Mouse (Mus musculus) lung, embryonic 15.5 days (tissue): ENCODE measurements around the gene Usp46. TPM values are rescaled to one million over a fixed set of nuclear protein-coding genes. Genes with fewer than 3 reads are reported as not detected.

Experiments used
- ATAC-seq: fragments of 200-750 bp; cut with Nextera tagmentation; 2 replicates; pipeline ENCODE4 v1.8.0; 2017; ENCODE audit warnings: moderate number of reproducible peaks, borderline replicate concordance; ENCODE audit not compliant: low FRiP score, low TSS enrichment; ENCODE audit errors: extremely low read depth
- H3K27ac ChIP-seq: fragments of 300-500 bp; sonication (generic); 2 replicates; pipeline ENCODE4 v1.5.1; 2015; ENCODE audit warnings: moderate library complexity, mild to moderate bottlenecking, inconsistent platforms
- H3K27me3 ChIP-seq: fragments of 300-500 bp; sonication (generic); 2 replicates; pipeline ENCODE4 v1.6.1; 2015; ENCODE audit warnings: inconsistent platforms
- H3K36me3 ChIP-seq: fragments of 300-500 bp; sonication (generic); 2 replicates; pipeline ENCODE4 v1.6.1; 2015; ENCODE audit warnings: inconsistent platforms
- H3K4me1 ChIP-seq: fragments of 300-500 bp; sonication (generic); 2 replicates; pipeline ENCODE4 v1.6.1; 2015; ENCODE audit warnings: inconsistent platforms
- H3K4me2 ChIP-seq: fragments of 300-500 bp; sonication (generic); 2 replicates; pipeline ENCODE4 v1.6.1; 2015; ENCODE audit warnings: inconsistent platforms, mild to moderate bottlenecking, moderate library complexity
- H3K4me3 ChIP-seq: fragments of 300-500 bp; sonication (generic); 2 replicates; pipeline ENCODE4 v1.5.1; 2015; ENCODE audit warnings: mild to moderate bottlenecking, inconsistent platforms
- H3K9ac ChIP-seq: fragments of 300-500 bp; sonication (generic); 2 replicates; pipeline ENCODE4 v1.6.1; 2015; ENCODE audit warnings: inconsistent platforms
- H3K9me3 ChIP-seq: fragments of 300-500 bp; sonication (generic); 2 replicates; pipeline ENCODE4 v1.6.1; 2016; ENCODE audit warnings: inconsistent platforms
- WGBS: fragments of 180-500 bp; shearing (Covaris S2); methylation state at CpG from one replicate; pipeline ENCODE4 v1.1.7; 2015; 5-methylcytosine and 5-hydroxymethylcytosine counted together
- polyA plus RNA-seq: library from polyadenylated mRNA; unstranded; fragments of >200 nt; fragmentation: Nextera tagmentation; extraction: Ambion mirVana; gene quantifications from 2 replicates; pipeline ENCODE4 v1.2.1, GENCODE M21; 2015

Gene Usp46
- polyA plus RNA-seq = 44.5 and 46.4 TPM in 2 replicates

DNA sequence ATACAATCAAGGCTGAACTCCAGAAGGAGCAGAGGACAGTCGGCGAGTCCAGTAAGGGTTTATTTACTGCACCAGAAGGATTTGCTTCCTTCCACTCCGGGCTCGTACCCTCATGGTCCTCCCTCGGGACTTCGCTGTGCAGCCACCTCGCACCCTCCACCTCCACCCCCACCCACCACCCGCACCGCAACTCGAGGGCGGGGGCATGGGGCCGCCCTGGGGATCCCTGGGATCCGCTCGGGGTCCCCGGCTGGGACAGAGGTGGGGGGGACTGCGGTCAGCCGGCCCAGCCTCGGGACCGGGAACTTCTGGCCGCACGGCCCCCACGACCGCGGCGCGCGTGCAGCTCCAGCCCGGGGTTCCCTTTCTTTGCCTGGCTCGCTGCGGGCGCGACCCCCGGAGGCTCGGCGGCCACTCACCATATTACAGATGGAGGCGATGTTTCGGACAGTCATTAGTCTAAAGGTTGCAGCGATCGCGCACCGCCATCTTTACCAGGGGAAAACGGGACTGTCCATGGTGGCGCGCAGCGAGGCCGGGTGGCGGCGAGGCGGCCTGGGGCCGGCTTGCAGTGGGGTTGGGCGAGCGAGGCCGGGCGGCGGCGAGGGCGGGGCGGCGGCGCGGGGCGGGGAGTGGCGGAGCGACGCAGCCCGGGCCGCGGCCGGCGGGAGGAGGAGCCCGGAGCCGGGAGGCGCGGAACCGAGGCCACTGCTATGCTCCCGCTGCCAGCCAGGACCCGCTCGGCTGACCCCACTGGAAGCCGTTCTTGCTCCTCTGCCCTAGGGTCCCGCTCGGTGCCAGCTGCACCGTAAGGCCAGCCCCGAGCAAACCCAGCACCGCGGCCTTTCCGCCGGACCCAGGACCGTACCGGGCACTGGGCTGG, at the start of gene Usp46:
TSS of gene Usp46 (minus strand) at position 601 of the 883 bp plus-strand sequence.
- Histone ChIP-seq H3K4me1 (peaks cover 47% of the 10 kb centered on the region), H3K27me3 (no peaks in the 10 kb centered on the region), H3K27ac (peak within 1 kb of the TSS; percentile 98), H3K4me3 (peak within 1 kb of the TSS; percentile 75), H3K9ac (peak within 1 kb of the TSS; percentile 95), H3K4me2 (peak within 1 kb of the TSS; percentile 71), H3K36me3 (no peaks in the 10 kb centered on the region), H3K9me3 (no peaks in the 10 kb centered on the region)
- ATAC-seq = peak; percentile 92
- under 1% methylated on average over 66 of the region's 89 CpGs for WGBS

DNA sequence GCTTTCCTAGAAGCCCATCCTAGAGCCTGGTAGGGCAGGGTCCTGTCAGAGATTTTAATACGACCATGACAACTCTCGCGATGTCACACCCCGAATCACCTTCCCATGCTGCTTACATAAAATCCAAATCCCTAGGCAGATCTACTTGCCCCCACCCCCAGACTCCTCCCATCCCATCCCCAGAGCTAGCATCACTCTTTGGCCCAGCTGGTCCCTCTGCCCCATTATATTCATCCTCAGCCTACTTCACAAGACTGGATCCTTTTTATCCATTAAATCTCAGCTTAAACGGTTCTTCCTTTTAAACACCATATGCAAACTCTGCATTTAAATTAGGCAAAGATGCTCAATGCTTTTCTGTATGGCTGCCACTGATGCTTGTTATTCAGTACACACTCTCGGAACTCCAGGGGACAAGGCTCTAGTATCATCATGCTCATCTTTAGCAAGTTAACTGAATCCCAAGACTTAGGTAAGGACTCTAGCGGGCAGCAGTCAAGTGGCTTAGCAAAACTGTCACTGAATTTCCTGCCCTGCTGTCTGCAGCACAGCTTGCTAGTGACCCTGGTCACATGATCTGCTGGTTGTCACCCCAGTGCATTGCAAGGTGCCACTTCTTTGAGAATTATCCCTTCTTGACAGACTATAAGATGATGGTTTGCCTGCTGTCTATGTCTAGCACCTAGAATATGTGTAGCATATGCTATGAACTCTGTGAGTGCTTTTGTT, 45.9 kb upstream of the Usp46 start:
- 87% methylated on average over 7 of the region's 7 CpGs for WGBS
- Histone ChIP-seq H3K9me3 (no peaks in the 10 kb centered on the region), H3K36me3 (no peaks in the 10 kb centered on the region), H3K4me1 (no peaks in the 10 kb centered on the region), H3K27ac (no peak overlapping the region), H3K27me3 (no peaks in the 10 kb centered on the region), H3K9ac (no peak overlapping the region), H3K4me2 (no peak overlapping the region), H3K4me3 (no peak overlapping the region)
- ATAC-seq = no peak

DNA sequence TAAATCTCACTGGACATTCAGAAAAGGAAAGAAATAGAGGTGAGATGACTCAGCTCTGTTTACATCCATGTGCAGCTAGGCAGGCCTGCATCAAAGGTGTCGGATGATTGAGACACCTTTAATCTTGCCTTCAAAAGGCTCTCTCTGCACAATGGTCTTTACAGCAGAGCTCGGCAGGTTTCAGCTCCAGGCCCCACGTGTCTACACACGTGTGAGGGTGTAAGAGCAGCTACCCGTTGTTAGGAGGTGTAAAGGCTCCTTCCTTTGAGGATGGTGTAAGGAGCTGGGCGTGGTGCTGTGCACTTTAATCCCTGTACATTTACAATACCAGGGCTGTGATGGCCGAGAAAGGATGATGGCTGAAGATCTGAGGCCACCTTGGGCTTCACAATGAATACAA, 37.2 kb upstream of the Usp46 start:
- ATAC-seq = no peak
- H3K27me3 ChIP-seq = no peaks in the 10 kb centered on the region
- no peaks in the 10 kb centered on the region for H3K36me3 ChIP-seq
- WGBS = 43% methylated on average over 7 of the region's 7 CpGs
- no peak overlapping the region for H3K9ac ChIP-seq
- H3K4me2 ChIP-seq = no peak overlapping the region
- H3K4me3 ChIP-seq = no peak overlapping the region
- no peaks in the 10 kb centered on the region for H3K9me3 ChIP-seq
- no peaks in the 10 kb centered on the region for H3K4me1 ChIP-seq
- H3K27ac ChIP-seq = no peak overlapping the region

DNA sequence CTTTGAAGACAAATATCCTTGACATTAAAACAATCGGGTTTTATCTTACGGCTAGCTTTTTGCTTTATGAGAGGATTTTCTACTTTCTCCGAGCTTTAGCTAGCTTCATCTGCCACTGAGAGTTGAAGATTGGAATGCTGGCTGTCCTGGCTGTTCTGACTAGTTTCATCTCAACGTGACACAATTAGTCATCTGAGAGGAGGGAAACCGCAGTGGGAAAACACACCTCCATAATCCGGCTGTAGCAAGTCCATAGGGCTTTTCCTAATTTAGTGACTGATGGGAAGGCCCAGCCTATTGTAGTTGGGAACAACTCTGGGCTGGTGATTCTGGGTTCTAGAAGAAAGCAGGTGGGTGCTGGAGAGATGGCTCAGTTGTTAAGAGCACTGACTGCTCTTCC, 33.5 kb upstream of the Usp46 start:
- no peak overlapping the region for H3K4me3 ChIP-seq
- H3K9ac ChIP-seq = no peak overlapping the region
- no peaks in the 10 kb centered on the region for H3K36me3 ChIP-seq
- H3K27ac ChIP-seq = no peak overlapping the region
- H3K9me3 ChIP-seq = no peaks in the 10 kb centered on the region
- H3K27me3 ChIP-seq = no peaks in the 10 kb centered on the region
- 72% methylated on average over 6 of the region's 6 CpGs for WGBS
- no peak for ATAC-seq
- peaks cover 31% of the 10 kb centered on the region for H3K4me1 ChIP-seq
- no peak overlapping the region for H3K4me2 ChIP-seq

DNA sequence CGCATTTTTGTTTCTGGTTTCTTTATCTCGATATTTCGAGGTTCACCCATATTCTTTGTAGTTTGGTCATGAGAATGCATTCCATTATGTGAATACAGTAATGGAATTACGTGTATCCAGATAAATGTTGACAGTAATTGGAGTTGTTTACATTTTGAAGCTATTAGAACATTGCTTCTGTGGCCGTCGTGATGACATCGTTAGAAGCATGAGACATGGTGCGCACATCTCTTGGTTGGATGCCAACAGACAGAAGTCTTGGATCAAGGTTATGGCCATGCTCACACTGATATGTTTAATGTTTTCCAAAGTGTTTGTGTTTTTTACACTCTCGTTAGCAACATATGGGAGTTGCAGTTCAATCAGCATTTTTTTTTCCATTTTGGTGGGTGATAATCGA, 30.8 kb upstream of the Usp46 start:
- peak overlapping the region; percentile 59; the same call in 1 of the 2 replicates for H3K27ac ChIP-seq
- ATAC-seq = peak; percentile 40; the same call in 1 of the 2 replicates
- peaks cover 17% of the 10 kb centered on the region; the same call in 1 of the 2 replicates for H3K36me3 ChIP-seq
- no peak overlapping the region for H3K4me3 ChIP-seq
- H3K4me1 ChIP-seq = peaks cover 46% of the 10 kb centered on the region
- WGBS = 48% methylated on average over 10 of the region's 10 CpGs
- H3K9me3 ChIP-seq = no peaks in the 10 kb centered on the region
- no peak overlapping the region for H3K9ac ChIP-seq
- no peak overlapping the region for H3K4me2 ChIP-seq
- no peaks in the 10 kb centered on the region for H3K27me3 ChIP-seq

DNA sequence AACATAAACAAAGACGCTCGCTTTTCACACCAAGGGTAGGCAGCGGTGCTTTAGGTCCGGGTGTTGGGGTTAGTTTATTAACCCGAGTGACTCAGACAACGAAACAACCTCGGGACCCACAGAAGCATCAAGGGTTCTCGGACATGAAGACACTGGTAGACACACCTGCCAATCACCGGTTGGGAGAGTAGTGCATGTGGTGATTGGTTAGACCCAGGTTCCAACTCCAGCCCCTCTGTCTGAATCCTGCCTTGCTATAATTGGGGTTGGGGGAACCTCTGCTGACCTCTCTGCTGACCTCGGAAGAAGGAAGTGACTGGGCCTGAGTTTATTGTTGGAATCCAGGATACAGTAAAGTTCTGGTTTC, 29.6 kb upstream of the Usp46 start:
- no peak overlapping the region for H3K4me3 ChIP-seq
- no peak for ATAC-seq
- H3K9ac ChIP-seq = no peak overlapping the region
- H3K36me3 ChIP-seq = peaks cover 17% of the 10 kb centered on the region; the same call in 1 of the 2 replicates
- H3K27me3 ChIP-seq = no peaks in the 10 kb centered on the region
- peak overlapping the region; percentile 59 for H3K27ac ChIP-seq
- 39% methylated on average over 10 of the region's 10 CpGs for WGBS
- peaks cover 49% of the 10 kb centered on the region for H3K4me1 ChIP-seq
- peak overlapping the region; percentile 15; the same call in 1 of the 2 replicates for H3K4me2 ChIP-seq
- no peaks in the 10 kb centered on the region for H3K9me3 ChIP-seq

DNA sequence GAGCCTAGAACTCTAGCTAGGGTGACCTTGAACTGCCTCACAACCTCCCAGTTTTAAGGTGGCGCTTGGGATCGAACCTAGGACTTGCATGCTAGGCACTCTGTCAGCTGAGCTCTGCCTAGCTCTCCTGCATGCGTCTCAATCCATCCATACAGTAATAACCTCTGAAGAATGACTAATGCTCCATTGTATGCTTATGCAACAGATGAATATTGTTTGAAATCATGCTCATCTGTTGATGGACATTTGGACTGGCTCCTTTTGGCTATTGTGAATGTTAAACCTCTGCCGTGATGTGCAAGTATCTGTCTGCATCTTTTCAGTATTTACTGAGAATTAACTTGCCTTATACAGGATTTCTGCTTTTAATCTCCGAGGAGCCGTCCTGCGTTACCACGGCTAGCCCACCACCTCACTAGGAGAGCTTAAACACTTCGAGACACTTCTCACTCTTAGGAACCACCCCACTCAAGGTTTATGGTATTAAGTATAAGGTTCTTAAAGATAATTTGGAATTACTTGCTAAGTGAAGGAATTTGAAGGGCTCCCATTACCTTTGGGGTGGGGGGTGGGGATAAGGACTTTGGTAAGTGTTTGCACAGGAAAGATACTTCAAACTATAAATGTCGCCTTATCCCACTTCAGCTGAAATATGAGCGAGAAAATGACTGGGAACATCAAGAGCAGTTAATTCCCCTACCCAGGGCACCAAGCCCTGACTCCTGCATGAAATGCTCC, 29.1 kb upstream of the Usp46 start:
- Histone ChIP-seq H3K4me1 (peaks cover 51% of the 10 kb centered on the region), H3K9ac (no peak overlapping the region), H3K4me2 (peak overlapping the region; percentile 15; the same call in 1 of the 2 replicates), H3K4me3 (no peak overlapping the region), H3K27me3 (no peaks in the 10 kb centered on the region), H3K9me3 (no peaks in the 10 kb centered on the region), H3K36me3 (peaks cover 17% of the 10 kb centered on the region; the same call in 1 of the 2 replicates), H3K27ac (peak overlapping the region; percentile 59)
- 0 out of 2 replicates have a peak, but pooled peaks have one; percentile 21 for ATAC-seq
- 56% methylated on average over 11 of the region's 11 CpGs for WGBS

DNA sequence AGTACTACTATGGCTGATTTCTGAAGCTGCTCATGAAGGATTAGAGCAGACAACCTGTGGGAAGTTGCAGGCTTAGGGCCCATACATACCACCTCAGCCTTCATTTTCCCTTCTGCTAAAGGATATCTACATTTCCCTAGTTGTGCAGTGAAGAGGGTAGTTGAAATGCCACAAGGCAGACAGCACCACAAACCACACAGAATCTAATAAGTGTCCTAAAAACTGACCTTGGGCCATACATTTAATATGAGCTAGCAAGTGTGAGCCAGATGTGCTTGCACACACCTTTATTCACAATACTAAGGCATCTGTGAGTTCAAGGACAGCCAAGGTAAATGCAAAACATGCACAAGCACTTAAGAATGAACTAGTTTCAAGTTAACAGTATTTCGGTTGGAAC, 27.8 kb upstream of the Usp46 start:
- Histone ChIP-seq H3K4me1 (peaks cover 52% of the 10 kb centered on the region), H3K36me3 (peaks cover 17% of the 10 kb centered on the region; the same call in 1 of the 2 replicates), H3K27me3 (no peaks in the 10 kb centered on the region), H3K9ac (no peak overlapping the region), H3K4me2 (no peak overlapping the region), H3K4me3 (no peak overlapping the region), H3K27ac (peak overlapping the region; percentile 35), H3K9me3 (no peaks in the 10 kb centered on the region)
- ATAC-seq = no peak
- WGBS = 75% methylated on average over 1 of the region's 1 CpGs

DNA sequence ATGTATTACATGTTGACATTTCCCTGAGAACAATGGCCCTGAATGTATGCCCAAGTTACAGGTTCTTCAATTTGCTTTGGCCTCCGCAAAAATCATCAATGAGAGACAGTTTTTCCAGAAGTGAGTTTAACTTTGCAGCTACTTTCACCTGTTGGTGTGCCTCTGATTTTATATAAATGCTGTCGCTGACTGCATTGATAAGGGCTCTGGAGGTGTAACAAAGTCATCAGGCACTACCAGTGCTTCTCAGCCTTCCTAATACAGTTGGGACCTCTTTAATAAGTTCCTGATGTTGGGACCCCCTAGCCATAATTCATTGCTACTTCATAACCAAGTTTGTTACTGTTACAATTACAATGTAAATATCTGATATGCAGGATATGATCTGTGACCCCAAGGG, 27.4 kb upstream of the Usp46 start:
- no peaks in the 10 kb centered on the region for H3K9me3 ChIP-seq
- H3K36me3 ChIP-seq = peaks cover 17% of the 10 kb centered on the region; the same call in 1 of the 2 replicates
- no peak overlapping the region for H3K9ac ChIP-seq
- ATAC-seq = no peak
- peaks cover 52% of the 10 kb centered on the region for H3K4me1 ChIP-seq
- H3K4me3 ChIP-seq = 0 out of 2 replicates have a peak overlapping the region, but pooled peaks have one; percentile 95
- 83% methylated on average over 2 of the region's 2 CpGs for whole genome bisulfite sequencing
- H3K27ac ChIP-seq = peak overlapping the region; percentile 67
- no peaks in the 10 kb centered on the region for H3K27me3 ChIP-seq
- H3K4me2 ChIP-seq = no peak overlapping the region

DNA sequence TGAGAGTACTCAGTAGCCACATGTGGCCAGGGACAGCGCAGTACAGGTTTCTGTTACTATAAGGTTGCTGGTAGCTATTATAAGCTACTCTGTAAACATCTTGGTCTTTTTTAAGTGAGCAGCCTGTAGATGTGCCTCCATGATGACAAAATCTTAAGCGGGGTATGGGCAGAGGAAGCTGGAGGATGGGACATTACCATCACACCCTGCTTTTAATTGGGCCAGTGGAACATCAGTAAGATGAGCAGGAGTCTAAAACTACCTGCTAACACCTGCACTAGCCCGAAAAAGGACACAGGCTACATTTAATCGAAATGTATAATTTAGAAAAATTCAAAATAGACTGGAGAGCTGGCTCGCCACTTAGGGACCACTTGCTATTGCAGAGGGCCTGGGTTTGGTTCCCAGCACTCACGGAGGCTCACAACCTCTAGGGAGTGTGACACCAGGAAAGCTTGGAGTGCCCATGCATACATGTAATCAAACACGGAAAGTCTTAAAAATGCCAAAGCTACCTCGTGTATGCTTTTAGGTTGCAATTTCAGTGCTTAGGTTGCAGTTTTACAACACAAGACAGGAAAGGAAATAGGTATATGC, 26.7 kb upstream of the Usp46 start:
- Histone ChIP-seq H3K4me2 (peak overlapping the region; percentile 74), H3K27ac (peak overlapping the region; percentile 67), H3K9ac (peak overlapping the region; percentile 97), H3K27me3 (no peaks in the 10 kb centered on the region), H3K36me3 (peaks cover 17% of the 10 kb centered on the region; the same call in 1 of the 2 replicates), H3K4me3 (peak overlapping the region; percentile 95), H3K4me1 (peaks cover 49% of the 10 kb centered on the region), H3K9me3 (no peaks in the 10 kb centered on the region)
- no peak for ATAC-seq
- WGBS = 79% methylated on average over 8 of the region's 8 CpGs
